Mouse (Mus musculus) embryonic facial prominence, embryonic 15.5 days (tissue): ENCODE measurements around the gene Sgsm2. TPM values are rescaled to one million over a fixed set of nuclear protein-coding genes. Genes with fewer than 3 reads are reported as not detected.

ENCODE experiments used
- ATAC-seq: fragments of 200-750 bp; cut with Nextera tagmentation; 2 replicates; pipeline ENCODE4 v1.8.0; 2017; ENCODE audit warnings: low read depth, moderate TSS enrichment; ENCODE audit not compliant: insufficient number of reproducible peaks, low FRiP score, low TSS enrichment
- H3K27ac ChIP-seq: fragments of 300-500 bp; sonication (generic); replicated peaks from 2 replicates; pipeline ENCODE4 v1.5.1; 2015; ENCODE audit warnings: mild to moderate bottlenecking, inconsistent platforms
- H3K27me3 ChIP-seq: fragments of 300-500 bp; sonication (generic); 2 replicates; pipeline ENCODE4 v1.6.1; 2015; ENCODE audit warnings: inconsistent platforms
- H3K36me3 ChIP-seq: fragments of 300-500 bp; sonication (generic); 2 replicates; pipeline ENCODE4 v1.6.1; 2015; ENCODE audit warnings: mild to moderate bottlenecking, inconsistent platforms
- H3K4me1 ChIP-seq: fragments of 300-500 bp; sonication (generic); 2 replicates; pipeline ENCODE4 v1.6.1; 2015; ENCODE audit warnings: inconsistent platforms
- H3K4me2 ChIP-seq: fragments of 300-500 bp; sonication (generic); replicated peaks from 2 replicates; pipeline ENCODE4 v1.6.1; 2015; ENCODE audit warnings: mild to moderate bottlenecking, inconsistent platforms
- H3K4me3 ChIP-seq: fragments of 300-500 bp; sonication (generic); replicated peaks from 2 replicates; pipeline ENCODE4 v1.5.1; 2015; ENCODE audit warnings: mild to moderate bottlenecking, inconsistent platforms
- H3K9ac ChIP-seq: fragments of 300-500 bp; sonication (generic); 2 replicates; pipeline ENCODE4 v1.6.1; 2015; ENCODE audit warnings: inconsistent platforms
- H3K9me3 ChIP-seq: fragments of 300-500 bp; sonication (generic); replicated peaks from 2 replicates; pipeline ENCODE4 v1.6.1; 2016; ENCODE audit warnings: inconsistent platforms
- WGBS: fragments of 180-500 bp; shearing (Covaris S2); methylation state at CpG from one replicate; pipeline ENCODE4 v1.1.7; 2015; 5-methylcytosine and 5-hydroxymethylcytosine counted together
- polyA plus RNA-seq: library from polyadenylated mRNA; unstranded; fragments of >200 nt; fragmentation: Nextera tagmentation; extraction: Ambion mirVana; gene quantifications from 2 replicates; pipeline ENCODE4 v1.2.1, GENCODE M21; 2015

Gene Sgsm2
- 5.8 and 6.8 TPM in 2 replicates for polyA plus RNA-seq

DNA sequence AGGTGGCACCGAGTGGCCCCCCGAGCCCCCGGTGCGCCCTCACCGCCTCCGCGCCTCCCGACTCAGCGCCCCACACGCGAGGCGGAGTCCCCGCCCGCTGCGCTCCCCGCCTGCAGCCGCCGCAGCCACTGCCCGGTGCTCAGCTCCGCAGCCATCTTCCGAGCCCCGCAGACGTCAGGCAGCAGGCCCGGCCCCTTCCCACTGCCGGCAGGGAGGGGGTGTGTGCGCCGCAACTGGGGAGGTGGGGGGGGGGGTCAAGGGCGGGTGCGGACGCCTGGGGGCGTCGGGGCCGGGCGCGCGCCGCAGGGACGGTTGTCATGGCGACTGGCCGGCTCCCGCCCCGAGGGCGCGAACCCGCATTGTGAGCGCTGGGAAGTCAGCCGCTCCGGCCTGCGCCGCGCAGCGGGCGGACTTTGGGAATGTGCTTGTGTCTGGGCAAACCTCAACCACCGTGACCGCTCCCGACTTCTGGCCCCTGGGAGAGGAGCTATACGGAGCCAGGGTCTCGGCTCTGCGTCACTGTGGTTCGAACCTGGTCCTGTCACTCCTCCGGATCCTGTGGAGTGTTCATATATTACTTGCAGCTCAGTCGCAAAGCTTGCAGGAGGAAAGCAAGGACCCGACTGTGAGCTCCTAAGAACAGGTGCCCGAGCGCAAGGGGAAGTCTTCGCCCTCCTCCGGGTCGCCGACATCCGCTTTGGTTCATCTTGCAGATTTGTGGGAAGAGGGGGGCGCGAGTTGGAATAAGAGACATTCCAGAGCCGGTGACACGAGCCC lies at the start of gene Sgsm2:
Gene Sgsm2 (minus strand): TSS at position 160 of the 777 bp plus-strand sequence.
- WGBS = under 1% methylated on average over 74 of the region's 74 CpGs
- peak; percentile 64 for ATAC-seq

GRCm38 (mm10) chr11:74946348-74946747 lies 49.5 kb upstream of the Sgsm2 start:
- Histone ChIP-seq H3K27me3 (no peaks in the 10 kb centered on the region), H3K4me2 (no peak overlapping the region), H3K9me3 (no peaks in the 10 kb centered on the region), H3K4me3 (no peak overlapping the region), H3K27ac (no peak overlapping the region), H3K9ac (no peak overlapping the region), H3K4me1 (no peaks in the 10 kb centered on the region), H3K36me3 (peaks cover 46% of the 10 kb centered on the region)
- ATAC-seq = no peak
- 67% methylated on average over 3 of the region's 3 CpGs for WGBS

More for the DNA sequence above, at the start of gene Sgsm2:
- Histone ChIP-seq H3K4me2 (peak within 1 kb of the TSS; percentile 96), H3K36me3 (peaks cover 26% of the 10 kb centered on the region), H3K9me3 (no peaks in the 10 kb centered on the region), H3K9ac (peak within 1 kb of the TSS; percentile 65), H3K4me3 (peak within 1 kb of the TSS; percentile 79), H3K27me3 (no peaks in the 10 kb centered on the region), H3K27ac (peak within 1 kb of the TSS; percentile 86), H3K4me1 (peaks cover 11% of the 10 kb centered on the region)

DNA sequence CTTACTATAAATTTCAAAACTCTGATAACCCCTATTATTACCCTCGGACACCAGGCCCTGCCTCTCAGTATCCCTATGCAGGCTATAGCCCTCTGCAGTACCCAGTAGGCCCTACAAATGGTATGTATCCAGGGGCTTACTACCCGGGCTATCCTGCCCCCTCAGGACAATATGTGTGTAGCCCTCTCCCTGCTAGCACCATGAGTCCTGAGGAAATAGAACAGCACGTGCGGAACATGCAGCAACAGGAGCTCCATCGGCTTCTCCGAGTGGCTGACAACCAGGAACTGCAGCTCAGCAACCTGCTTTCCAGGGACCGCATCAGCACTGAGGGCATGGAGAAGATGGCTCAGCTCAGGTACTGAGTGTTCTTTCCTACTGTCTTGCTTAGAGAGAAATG lies 33.5 kb upstream of the Sgsm2 start:
- Histone ChIP-seq H3K27ac (no peak overlapping the region), H3K4me3 (no peak overlapping the region), H3K9ac (no peak overlapping the region), H3K27me3 (no peaks in the 10 kb centered on the region), H3K36me3 (peaks cover 44% of the 10 kb centered on the region), H3K4me1 (peaks cover 10% of the 10 kb centered on the region), H3K4me2 (no peak overlapping the region), H3K9me3 (no peaks in the 10 kb centered on the region)
- ATAC-seq = no peak
- WGBS = 91% methylated on average over 7 of the region's 7 CpGs

GRCm38 (mm10) chr11:74929111-74929510 lies 32.3 kb upstream of the Sgsm2 start:
- ATAC-seq = no peak
- no peak overlapping the region for H3K4me3 ChIP-seq
- H3K36me3 ChIP-seq = peaks cover 31% of the 10 kb centered on the region
- H3K4me1 ChIP-seq = peaks cover 18% of the 10 kb centered on the region
- no peaks in the 10 kb centered on the region for H3K9me3 ChIP-seq
- H3K27me3 ChIP-seq = no peaks in the 10 kb centered on the region
- H3K27ac ChIP-seq = no peak overlapping the region
- 90% methylated on average over 4 of the region's 4 CpGs for whole genome bisulfite sequencing
- no peak overlapping the region for H3K4me2 ChIP-seq
- no peak overlapping the region for H3K9ac ChIP-seq

DNA sequence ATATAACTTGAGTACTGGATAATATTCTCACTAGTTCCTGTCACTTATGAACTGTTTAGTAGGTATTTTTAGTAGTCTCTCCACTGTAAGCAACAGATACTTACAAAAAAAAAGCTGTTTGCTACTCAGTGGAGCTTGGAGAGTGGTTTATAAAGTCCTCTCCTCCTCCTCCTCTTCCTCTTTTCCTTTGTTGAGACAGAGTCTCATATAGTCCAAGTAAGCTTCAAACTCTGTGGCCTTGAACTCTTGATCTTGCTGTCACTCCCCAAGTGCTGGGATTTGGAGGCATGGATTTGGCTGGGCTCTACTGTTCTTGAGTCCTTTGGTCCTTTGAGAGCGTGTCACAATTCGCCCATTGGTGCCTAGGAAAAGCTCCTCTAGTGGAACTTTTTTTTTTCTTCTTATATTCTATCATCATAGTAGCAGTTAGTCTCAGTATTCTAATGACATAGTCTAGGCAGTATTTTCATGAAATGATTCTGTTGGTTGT lies 30.4 kb upstream of the Sgsm2 start:
- Histone ChIP-seq H3K4me3 (no peak overlapping the region), H3K36me3 (peaks cover 14% of the 10 kb centered on the region), H3K27me3 (no peaks in the 10 kb centered on the region), H3K27ac (no peak overlapping the region), H3K9ac (no peak overlapping the region), H3K9me3 (no peaks in the 10 kb centered on the region), H3K4me1 (peaks cover 18% of the 10 kb centered on the region), H3K4me2 (peak overlapping the region; percentile 53; the same call in 1 of the 2 replicates)
- 87% methylated on average over 2 of the region's 2 CpGs for WGBS
- ATAC-seq = no peak

GRCm38 (mm10) chr11:74926388-74927005 lies 29.6 kb upstream of the Sgsm2 start:
- Histone ChIP-seq H3K4me2 (peak overlapping the region; percentile 53), H3K9ac (peak overlapping the region; percentile 94), H3K9me3 (no peaks in the 10 kb centered on the region), H3K36me3 (peaks cover 12% of the 10 kb centered on the region; the same call in 1 of the 2 replicates), H3K4me3 (peak overlapping the region; percentile 94), H3K27ac (peak overlapping the region; percentile 99), H3K4me1 (peaks cover 18% of the 10 kb centered on the region), H3K27me3 (no peaks in the 10 kb centered on the region)
- WGBS = 6% methylated on average over 11 of the region's 11 CpGs
- ATAC-seq = no peak

DNA sequence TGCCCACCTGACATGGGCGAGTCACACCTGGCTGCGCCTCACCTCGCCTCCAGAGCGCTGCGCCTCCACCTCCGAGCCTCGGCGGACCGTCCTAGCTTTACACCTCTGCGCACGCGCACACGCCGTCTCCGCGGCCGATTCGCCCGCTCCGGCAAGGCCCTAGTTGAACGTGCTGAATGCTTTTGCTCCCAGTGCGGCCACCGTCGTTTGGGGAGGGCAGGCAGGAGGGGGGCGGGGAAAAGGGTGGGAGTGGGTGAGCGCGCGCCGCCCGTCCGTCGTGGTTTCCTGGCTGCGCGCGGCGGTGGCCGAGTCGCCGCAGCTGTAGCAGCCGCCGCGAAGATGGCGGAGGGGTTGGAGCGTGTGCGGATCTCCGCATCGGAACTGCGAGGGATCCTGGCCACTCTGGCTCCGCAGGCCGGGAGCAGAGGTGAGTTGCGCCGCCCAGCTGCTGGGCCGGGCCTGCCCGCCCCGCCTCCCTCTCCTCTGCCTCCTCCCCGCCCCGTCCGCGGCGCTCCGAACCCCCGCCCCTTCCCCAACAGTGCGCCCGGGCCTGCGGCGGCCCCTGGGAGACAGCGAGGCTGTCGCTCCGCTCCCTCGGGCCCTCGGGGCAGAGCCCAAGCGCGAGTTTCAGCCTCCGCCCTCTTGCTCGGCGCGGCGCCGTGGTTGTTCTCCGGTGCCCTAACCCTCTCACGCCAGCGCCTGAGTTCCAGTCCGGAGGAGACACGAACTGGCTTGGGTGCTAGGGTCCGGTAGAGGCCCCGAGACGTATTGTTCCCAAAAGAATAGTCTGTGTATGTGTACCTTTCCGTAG lies 28.9 kb upstream of the Sgsm2 start, which contains the start of the genes Smg6 and Srr:
Gene Smg6 (plus strand): TSS at position 247 of the 811 bp plus-strand sequence.
Gene Srr (minus strand): TSS at position 372 of the 811 bp plus-strand sequence.
- ATAC-seq = peak; percentile 96
- WGBS = under 1% methylated on average over 80 of the region's 88 CpGs
- H3K27ac ChIP-seq = peak within 1 kb of the TSS; percentile 99

GRCm38 (mm10) chr11:74924149-74924548 lies 27.3 kb upstream of the Sgsm2 start:
- no peaks in the 10 kb centered on the region for H3K9me3 ChIP-seq
- H3K4me3 ChIP-seq = peak overlapping the region; percentile 94
- peaks cover 18% of the 10 kb centered on the region for H3K4me1 ChIP-seq
- whole genome bisulfite sequencing = 69% methylated on average over 4 of the region's 4 CpGs
- no peak overlapping the region for H3K9ac ChIP-seq
- no peak for ATAC-seq
- no peaks in the 10 kb centered on the region for H3K27me3 ChIP-seq
- no peak overlapping the region for H3K27ac ChIP-seq
- 0 out of 2 replicates have a peak overlapping the region, but pooled peaks have one; percentile 53 for H3K4me2 ChIP-seq
- peaks cover 3% of the 10 kb centered on the region; the same call in 1 of the 2 replicates for H3K36me3 ChIP-seq

More for the DNA sequence above, 28.9 kb upstream of the Sgsm2 start, which contains the start of the genes Smg6 and Srr:
- H3K9ac ChIP-seq = peak within 1 kb of the TSS; percentile 94
- no peaks in the 10 kb centered on the region for H3K9me3 ChIP-seq
- peaks cover 12% of the 10 kb centered on the region; the same call in 1 of the 2 replicates for H3K36me3 ChIP-seq
- peaks cover 18% of the 10 kb centered on the region for H3K4me1 ChIP-seq
- no peaks in the 10 kb centered on the region for H3K27me3 ChIP-seq
- peak within 1 kb of the TSS; percentile 53 for H3K4me2 ChIP-seq
- peak within 1 kb of the TSS; percentile 94 for H3K4me3 ChIP-seq

DNA sequence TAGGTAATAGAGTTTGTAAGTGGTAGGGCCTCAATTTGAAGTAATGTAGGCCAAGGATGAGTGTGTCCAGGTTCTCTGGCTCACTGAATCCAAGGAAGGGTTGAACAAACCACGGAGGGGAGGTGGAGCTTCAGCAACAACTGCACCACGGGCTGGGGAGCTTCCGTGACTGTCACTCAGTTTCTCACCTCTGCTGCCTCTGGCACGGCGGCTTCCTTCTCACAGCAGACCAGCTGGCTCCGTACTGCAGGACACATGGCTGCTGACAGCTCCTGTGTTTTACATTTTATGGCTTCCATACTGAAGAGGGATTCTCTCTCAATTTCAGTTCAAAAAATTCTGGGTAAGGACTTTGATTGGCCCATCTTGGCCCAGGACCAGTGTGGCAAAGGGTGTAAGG lies 22.4 kb upstream of the Sgsm2 start:
- H3K4me2 ChIP-seq = no peak overlapping the region
- no peaks in the 10 kb centered on the region for H3K27me3 ChIP-seq
- 73% methylated on average over 6 of the region's 6 CpGs for WGBS
- H3K4me1 ChIP-seq = peaks cover 1% of the 10 kb centered on the region; the same call in 1 of the 2 replicates
- no peak overlapping the region for H3K4me3 ChIP-seq
- no peaks in the 10 kb centered on the region for H3K9me3 ChIP-seq
- H3K9ac ChIP-seq = no peak overlapping the region
- peaks cover 21% of the 10 kb centered on the region; the same call in 1 of the 2 replicates for H3K36me3 ChIP-seq
- no peak overlapping the region for H3K27ac ChIP-seq
- ATAC-seq = no peak

DNA sequence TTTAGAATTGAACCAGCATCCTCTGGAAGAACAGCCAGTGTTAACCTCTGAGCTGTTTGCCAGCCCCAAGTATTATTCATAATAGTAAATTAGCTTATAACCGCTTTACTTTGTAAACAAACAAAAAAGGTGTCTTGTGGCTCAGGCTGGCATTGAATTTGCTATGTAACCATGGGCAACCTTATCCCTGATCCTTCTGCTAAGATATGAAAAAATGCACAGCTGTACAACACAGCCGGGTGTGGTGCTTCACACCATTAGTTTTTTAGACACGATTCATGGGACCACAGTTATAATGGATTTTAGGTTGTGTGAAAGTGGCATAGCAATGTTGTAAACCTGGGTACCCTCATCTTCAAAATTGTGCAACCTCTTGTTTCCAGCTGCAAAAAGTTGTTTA lies 15.6 kb upstream of the Sgsm2 start:
- no peak overlapping the region for H3K4me3 ChIP-seq
- H3K36me3 ChIP-seq = peaks cover 38% of the 10 kb centered on the region
- no peaks in the 10 kb centered on the region for H3K27me3 ChIP-seq
- no peaks in the 10 kb centered on the region for H3K9me3 ChIP-seq
- no peak overlapping the region for H3K9ac ChIP-seq
- H3K4me1 ChIP-seq = no peaks in the 10 kb centered on the region
- WGBS = 78% methylated on average over 3 of the region's 3 CpGs
- H3K4me2 ChIP-seq = no peak overlapping the region
- no peak for ATAC-seq
- H3K27ac ChIP-seq = no peak overlapping the region
